Mouse (Mus musculus) MEL (cell line): ENCODE results near the gene Ppp1r32. TPM values are rescaled to one million over a fixed set of nuclear protein-coding genes. Genes with fewer than 3 reads are reported as not detected.

Source experiments
- DNase-seq: peaks from one replicate; pipeline ENCODE4 v3.0.0; 2011; ENCODE audit warnings: low read depth, low spot score
- H3K27ac ChIP-seq: 2 replicates; pipeline ENCODE4 v1.5.1; 2012; ENCODE audit warnings: low read depth, mild to moderate bottlenecking, control low read depth, low read length, moderate library complexity; ENCODE audit not compliant: control insufficient read depth
- H3K27me3 ChIP-seq, 2 experiments: fragments of 150-350 bp in 1 of 2; sonication (generic) in 1 of 2; 2 replicates each; pipeline ENCODE4 v1.6.1; 2012; ENCODE audit warnings: low read length in 2 of 2, mild to moderate bottlenecking in 2 of 2, improper control_type of control experiment in 1 of 2, moderate library complexity in 1 of 2; ENCODE audit not compliant: insufficient read depth in 2 of 2, control insufficient read depth in 1 of 2
- H3K36me3 ChIP-seq, 2 experiments: 2 replicates each; pipeline ENCODE4 v1.6.1; 2012 to 2014; ENCODE audit warnings: low read length in 2 of 2, improper control_type of control experiment in 1 of 2, inconsistent platforms in 1 of 2, mild to moderate bottlenecking in 1 of 2; ENCODE audit not compliant: insufficient read depth in 2 of 2, control insufficient read depth in 1 of 2
- H3K4me1 ChIP-seq, 2 experiments: fragments of 150-350 bp in 1 of 2; sonication (generic) in 1 of 2; 2 replicates each; pipeline ENCODE4 v1.6.1; 2012; ENCODE audit warnings: low read length in 2 of 2, improper control_type of control experiment in 1 of 2, mild to moderate bottlenecking in 1 of 2; ENCODE audit not compliant: insufficient read depth in 2 of 2, control insufficient read depth in 1 of 2
- H3K4me3 ChIP-seq, 2 experiments: fragments of 150-350 bp in 1 of 2; sonication (generic) in 1 of 2; 2 replicates each; pipeline ENCODE4 v1.5.1; 2012; ENCODE audit warnings: low read depth in 2 of 2, low read length in 2 of 2, mild to moderate bottlenecking in 2 of 2, moderate library complexity in 2 of 2, control low read depth in 1 of 2, improper control_type of control experiment in 1 of 2; ENCODE audit not compliant: control insufficient read depth in 1 of 2, insufficient read depth in 1 of 2
- H3K79me2 ChIP-seq: 2 replicates; pipeline ENCODE4 v1.6.1; 2012; ENCODE audit warnings: mild to moderate bottlenecking, low read length, moderate library complexity; ENCODE audit not compliant: control insufficient read depth, poor library complexity, insufficient read depth
- H3K9ac ChIP-seq: 2 replicates; pipeline ENCODE4 v1.6.1; 2012; ENCODE audit warnings: low read depth, mild to moderate bottlenecking, control low read depth, low read length, moderate library complexity; ENCODE audit not compliant: control insufficient read depth, poor library complexity, severe bottlenecking
- H3K9me3 ChIP-seq: fragments of 150-350 bp; sonication (generic); replicated peaks from 2 replicates; pipeline ENCODE4 v1.6.1; 2012; ENCODE audit warnings: mild to moderate bottlenecking, low read length, improper control_type of control experiment, moderate library complexity; ENCODE audit not compliant: insufficient read depth
- BHLHE40 ChIP-seq: IDR thresholded peaks from 2 replicates; pipeline ENCODE4 v1.6.1; 2012; ENCODE audit warnings: low read depth, mild to moderate bottlenecking, inconsistent platforms, low read length, improper control_type of control experiment, borderline replicate concordance
- CHD1 ChIP-seq: IDR thresholded peaks from 2 replicates; pipeline ENCODE4 v1.6.1; 2012; ENCODE audit warnings: low read depth, mild to moderate bottlenecking, inconsistent platforms, low read length, improper control_type of control experiment
- CTCF ChIP-seq, 3 experiments: IDR thresholded peaks in 2 of 3; conservative IDR thresholded peaks in 1 of 3; 2 replicates each; pipeline ENCODE4 v1.5.1; 2011 to 2012; ENCODE audit warnings: low read length in 3 of 3, low read depth in 2 of 3, mild to moderate bottlenecking in 2 of 3, improper control_type of control experiment in 1 of 3, inconsistent platforms in 1 of 3, mixed read lengths in 1 of 3, moderate library complexity in 1 of 3; ENCODE audit not compliant: control insufficient read depth in 1 of 3, insufficient read depth in 1 of 3, poor library complexity in 1 of 3, severe bottlenecking in 1 of 3
- E2F4 ChIP-seq: IDR thresholded peaks from 2 replicates; pipeline ENCODE4 v1.6.1; 2011; ENCODE audit warnings: low read depth, low read length, improper control_type of control experiment, borderline replicate concordance
- EP300 ChIP-seq, 2 experiments: IDR thresholded peaks; 2 replicates each; pipeline ENCODE4 v1.6.1; 2011; ENCODE audit warnings: improper control_type of control experiment in 2 of 2, low read length in 2 of 2, low read depth in 1 of 2, mild to moderate bottlenecking in 1 of 2
- ETS1 ChIP-seq: IDR thresholded peaks from 2 replicates; pipeline ENCODE4 v1.6.1; 2012; ENCODE audit warnings: low read depth, mild to moderate bottlenecking, inconsistent platforms, low read length, improper control_type of control experiment, moderate library complexity
- GABPA ChIP-seq: IDR thresholded peaks from 2 replicates; pipeline ENCODE4 v1.6.1; 2012; ENCODE audit warnings: low read depth, mild to moderate bottlenecking, inconsistent platforms, low read length, improper control_type of control experiment, moderate library complexity
- JUND ChIP-seq: IDR thresholded peaks from 2 replicates; pipeline ENCODE4 v1.6.1; 2011; ENCODE audit warnings: low read depth, mild to moderate bottlenecking, improper control_type of control experiment, low read length
- MAFK ChIP-seq: IDR thresholded peaks from 2 replicates; pipeline ENCODE4 v1.6.1; 2011; ENCODE audit warnings: low read depth, mild to moderate bottlenecking, low read length, improper control_type of control experiment, borderline replicate concordance
- MAX ChIP-seq: IDR thresholded peaks from 2 replicates; pipeline ENCODE4 v1.6.1; 2011; ENCODE audit warnings: low read length, improper control_type of control experiment
- MXI1 ChIP-seq: IDR thresholded peaks from 2 replicates; pipeline ENCODE4 v1.6.1; 2011; ENCODE audit warnings: mild to moderate bottlenecking, low read depth, low read length, improper control_type of control experiment
- MYB ChIP-seq: IDR thresholded peaks from 2 replicates; pipeline ENCODE4 v1.6.1; 2011; ENCODE audit warnings: mild to moderate bottlenecking, low read depth, low read length, improper control_type of control experiment
- MYC ChIP-seq: IDR thresholded peaks from 2 replicates; pipeline ENCODE4 v1.6.1; 2011; ENCODE audit warnings: low read depth, mild to moderate bottlenecking, low read length, improper control_type of control experiment, moderate library complexity
- NELFE ChIP-seq: IDR thresholded peaks from 2 replicates; pipeline ENCODE4 v1.6.1; 2011; ENCODE audit warnings: low read depth, low read length, improper control_type of control experiment
- NRF1 ChIP-seq: IDR thresholded peaks from 2 replicates; pipeline ENCODE4 v1.6.1; 2014; ENCODE audit warnings: low read depth, mild to moderate bottlenecking, inconsistent platforms, low read length, improper control_type of control experiment, moderate library complexity; ENCODE audit not compliant: poor library complexity, insufficient read depth, severe bottlenecking
- POLR2A ChIP-seq, 2 experiments: IDR thresholded peaks; 2 replicates each; pipeline ENCODE4 v1.6.1; 2011 to 2012; ENCODE audit warnings: low read length in 2 of 2, mild to moderate bottlenecking in 2 of 2, control low read depth in 1 of 2, improper control_type of control experiment in 1 of 2, low read depth in 1 of 2, moderate library complexity in 1 of 2; ENCODE audit not compliant: control insufficient read depth in 1 of 2, insufficient read depth in 1 of 2, poor library complexity in 1 of 2
- POLR2AphosphoS5 ChIP-seq: IDR thresholded peaks from 2 replicates; pipeline ENCODE4 v1.6.1; 2012; ENCODE audit warnings: low read depth, borderline replicate concordance, mild to moderate bottlenecking, inconsistent platforms, low read length, moderate library complexity, mixed read lengths
- TBP ChIP-seq: IDR thresholded peaks from 2 replicates; pipeline ENCODE4 v1.8.0; 2011; ENCODE audit warnings: low read depth, low read length, improper control_type of control experiment
- UBTF ChIP-seq: IDR thresholded peaks from 2 replicates; pipeline ENCODE4 v1.6.1; 2012; ENCODE audit warnings: low read depth, mild to moderate bottlenecking, inconsistent platforms, low read length, improper control_type of control experiment, moderate library complexity, borderline replicate concordance; ENCODE audit not compliant: insufficient read depth
- USF1 ChIP-seq: IDR thresholded peaks from 2 replicates; pipeline ENCODE4 v1.6.1; 2014; ENCODE audit warnings: low read depth, mild to moderate bottlenecking, inconsistent platforms, low read length, improper control_type of control experiment, moderate library complexity
- ZC3H11A ChIP-seq: IDR thresholded peaks from 2 replicates; pipeline ENCODE4 v1.6.1; 2012; ENCODE audit warnings: low read depth, mild to moderate bottlenecking, inconsistent platforms, low read length, improper control_type of control experiment
- ZMIZ1 ChIP-seq: IDR thresholded peaks from 2 replicates; pipeline ENCODE4 v1.6.1; 2012; ENCODE audit warnings: low read depth, mild to moderate bottlenecking, inconsistent platforms, low read length, improper control_type of control experiment, moderate library complexity
- polyA plus RNA-seq, 2 experiments: library from polyadenylated mRNA; stranded (reverse) in 1 of 2; unstranded in 1 of 2; fragments of >175 nt in 1 of 2; fragments of >200 nt in 1 of 2; gene quantifications; 2 replicates each; pipeline versions ENCODE4 v1.2.1 to v1.2.4; 2012; ENCODE audit warnings: low replicate concordance in 2 of 2, low read depth in 1 of 2; ENCODE audit not compliant: insufficient read length in 2 of 2, insufficient read depth in 1 of 2, missing spikeins in 1 of 2
- total RNA-seq: library from RNA; depleted of rRNA; stranded (reverse); fragments of 300-350 nt; gene quantifications from 2 replicates; pipeline ENCODE4 v1.2.3, GENCODE M21; 2012

The Ppp1r32 gene
- total and polyA plus RNA-seq, 3 experiments: 0.19 to 0.57 TPM; not detected in 1

- H3K9ac ChIP-seq: no peak overlapping the region
- H3K27me3 ChIP-seq: no peaks in the 10 kb centered on the region; a peak in 1 of 4 replicates
- TF ChIP-seq GABPA (no peak), CTCF (IDR thresholded peaks at IDR 0.05 in 2 of 3, conservative IDR thresholded peaks at IDR 0.05 in 1 of 3; ENCODE audit: control insufficient read depth in 1 of 3, insufficient read depth in 1 of 3, low read depth in 2 of 3, low read length in 3 of 3, poor library complexity in 1 of 3, severe bottlenecking in 1 of 3) (no peak)
Observed at GRCm38 (mm10) chr19:10459907-10460306, 22.8 kb downstream of the Ppp1r32 start.

GRCm38 (mm10) chr19:10458096-10458495 is 24.6 kb downstream of the Ppp1r32 start:
- H3K79me2 ChIP-seq: no peaks in the 10 kb centered on the region
- DNase-seq: peak; percentile 35
- H3K27me3 ChIP-seq: no peaks in the 10 kb centered on the region; a peak in 1 of 4 replicates
- H3K4me1 ChIP-seq: no peaks in the 10 kb centered on the region
- TF ChIP-seq MAX (peak; percentile 20; the same call in 1 of the 2 replicates), MYC (0 out of 2 replicates have a peak, but pooled peaks have one; percentile 23), BHLHE40 (peak; percentile 30; the same call in 1 of the 2 replicates), MXI1 (no peak; the same call in 1 of the 2 replicates), MYB (no peak)
- H3K4me3 ChIP-seq: no peak overlapping the region
- no peak overlapping the region for H3K9ac ChIP-seq
- H3K27ac ChIP-seq: no peak overlapping the region
- no peaks in the 10 kb centered on the region for H3K9me3 ChIP-seq
- no peaks in the 10 kb centered on the region for H3K36me3 ChIP-seq

More at GRCm38 (mm10) chr19:10459907-10460306, 22.8 kb downstream of the Ppp1r32 start:
- Histone ChIP-seq H3K9me3 (no peaks in the 10 kb centered on the region), H3K27ac (no peak overlapping the region), H3K79me2 (no peaks in the 10 kb centered on the region), H3K4me1 (no peaks in the 10 kb centered on the region), H3K36me3 (no peaks in the 10 kb centered on the region), H3K4me3 (no peak overlapping the region)
- DNase-seq: no peak

- TF ChIP-seq TBP (no peak), NELFE (no peak), CHD1 (no peak), MAX (no peak), MAFK (no peak), ZMIZ1 (no peak), E2F4 (no peak), POLR2AphosphoS5 (no peak), POLR2A (IDR thresholded peaks at IDR 0.05; ENCODE audit: control insufficient read depth in 1 of 2, insufficient read depth in 1 of 2, low read depth in 1 of 2, low read length in 2 of 2, poor library complexity in 1 of 2) (no peak), GABPA (no peak), USF1 (no peak), UBTF (no peak), ZC3H11A (no peak), JUND (no peak), MYB (no peak), ETS1 (no peak), EP300 (IDR thresholded peaks at IDR 0.05; ENCODE audit: low read depth in 1 of 2, low read length in 2 of 2) (no peak), MYC (no peak), NRF1 (no peak)
- Histone ChIP-seq H3K4me1 (no peaks in the 10 kb centered on the region), H3K4me3 (no peak overlapping the region), H3K27ac (no peak overlapping the region), H3K36me3 (no peaks in the 10 kb centered on the region), H3K27me3 (no peaks in the 10 kb centered on the region; a peak in 2 of 4 replicates), H3K9me3 (no peaks in the 10 kb centered on the region), H3K79me2 (no peaks in the 10 kb centered on the region), H3K9ac (no peak overlapping the region)
- no peak for DNase-seq
Observed at GRCm38 (mm10) chr19:10457484-10457800, 25.3 kb downstream of the Ppp1r32 start.
